9 mouse cellular contexts compared by ENCODE assay signal in genomic region chr8:111090126-111090525, GRCm38 (mm10). TPM values are rescaled to one million over a fixed set of nuclear protein-coding genes. Genes with fewer than 3 reads are reported as not detected.
DNase-seq lines count a peak whose midpoint lies in the region; ATAC-seq and TF ChIP-seq lines count a peak whose summit lies in the region.
"Had no signal": no experiment of that assay in that cellular context is flagged by ENCODE, and none has a peak within 500 bp of the region (broad histone marks: within the 10 kb centered on the region; RNA-seq: fewer than 3 reads in every experiment).

No protein-coding gene starts in this region.

- peak; percentile 83 for DNase-seq in CH12.LX (ENCODE audit: extremely low read depth)
- no peak for DNase-seq in Patski (ENCODE audit: low read depth, low spot score)
- peak; percentile 73 for DNase-seq in cerebellum, adult 8-10 months
- peak; percentile 80 for DNase-seq in gastrocnemius, postnatal 14 days
- DNase-seq in layer of hippocampus, adult 9-11 months, result peak; percentile 35
- peak; percentile 69 for DNase-seq in lung, postnatal 36 days
- DNase-seq in skeletal muscle tissue, adult 2 months (ENCODE audit: low read depth, low spot score), result peak; percentile 67
- DNase-seq in yolk sac, embryonic 10.5 days (ENCODE audit: low spot score), result peak; percentile 70

- peak; percentile 90 for TF ChIP-seq RAD21 in CH12.LX (IDR thresholded peaks at IDR 0.05; ENCODE audit: low read depth, low read length)

- H3K9ac ChIP-seq in CH12.LX (ENCODE audit: insufficient read depth, low read depth), result no peak overlapping the region
- H3K9ac ChIP-seq: lung, embryonic 15.5 days had no signal

- dilution Hi-C loops in CH12.LX (cut with MboI; ENCODE audit: extremely low pct_ligation_motif_present, extremely low pct_unique_long_range_greater_than_20kb, low sequenced_read_pairs), result no loop called here

- no peaks in the 10 kb centered on the region for H3K36me3 ChIP-seq in CH12.LX (replicated peaks in 1 of 2; ENCODE audit: control insufficient read depth in 1 of 2, insufficient read depth in 1 of 2, low read length in 1 of 2)
- H3K36me3 ChIP-seq: lung, embryonic 15.5 days had no signal

- H3K4me1 ChIP-seq in CH12.LX (ENCODE audit: control insufficient read depth in 1 of 2, insufficient read depth in 2 of 2), result peaks cover 0 to 6% of the 10 kb centered on the region in 2 experiments; a peak in 2 of 4 replicates

- ATAC-seq in Patski, result no peak

- H3K27me3 ChIP-seq in CH12.LX (replicated peaks) (peaks cover 9% of the 10 kb centered on the region), Patski (no peaks in the 10 kb centered on the region)
- H3K27me3 ChIP-seq: lung, embryonic 15.5 days had no signal

- no peak for TF ChIP-seq POLR2A in CH12.LX (IDR thresholded peaks at IDR 0.05; ENCODE audit: low read depth, low read length)

- in situ Hi-C loops in CH12.LX (cut with MboI; ENCODE audit: low pct_ligation_motif_present, low pct_unique_long_range_greater_than_20kb, low sequenced_read_pairs) (loop anchor here (25.0 kb wide), 1 partner anchor 453 kb away; no protein-coding TSS in a partner anchor), Patski (cut with MboI; ENCODE audit: low pct_unique_long_range_greater_than_20kb) (loop anchor here (5.0 kb wide), 1 partner anchor 33 kb away; the partner anchor contains the start of gene Exosc6)

- no peak for TF ChIP-seq EP300 in CH12.LX (IDR thresholded peaks at IDR 0.05; ENCODE audit: low read length)

- peaks cover 3% of the 10 kb centered on the region for H3K9me3 ChIP-seq in CH12.LX (replicated peaks; ENCODE audit: low read length)
- H3K9me3 ChIP-seq: lung, embryonic 15.5 days had no signal

- H3K79me2 ChIP-seq in CH12.LX (replicated peaks; ENCODE audit: control insufficient read depth, extremely low read depth, insufficient read depth, poor library complexity, severe bottlenecking), result no peaks in the 10 kb centered on the region

- CTCF ChIA-PET in Patski (lab: Charles Lee), result interaction anchor here (0.8 to 3.2 kb wide), 7 partner anchors 9 to 87 kb away, joined by 3 to 22 read pairs (median 5); partner anchors contain the start of genes Aars and Exosc6

- H3K4me3 ChIP-seq in CH12.LX (replicated peaks in 1 of 3; ENCODE audit: low read depth in 2 of 3, low read length in 2 of 3, poor library complexity in 1 of 3), result no peak overlapping the region
- H3K4me3 ChIP-seq: lung, embryonic 15.5 days had no signal

- POLR2A ChIA-PET in Patski (lab: Charles Lee), result no interaction called here

- peak; percentile 72 to 89 for TF ChIP-seq CTCF in CH12.LX (conservative IDR thresholded peaks at IDR 0.05 in 1 of 2, IDR thresholded peaks at IDR 0.05 in 1 of 2; ENCODE audit: low read depth in 2 of 2, low read length in 2 of 2)
- peak; percentile 82 for TF ChIP-seq CTCF in Patski (IDR thresholded peaks at IDR 0.05)

- intact Hi-C loops in gastrocnemius, postnatal 14 days (cut with DNase I; ENCODE audit: low total_unique reads), result no loop called here

- H3K4me2 ChIP-seq in CH12.LX (ENCODE audit: insufficient read depth, low read depth, poor library complexity, severe bottlenecking), result no peak overlapping the region
- H3K4me2 ChIP-seq: lung, embryonic 15.5 days had no signal

- no peak overlapping the region for H3K27ac ChIP-seq in CH12.LX (ENCODE audit: insufficient read depth, low read depth)
- H3K27ac ChIP-seq: lung, embryonic 15.5 days had no signal

TF ChIP-seq in CH12.LX, 34 proteins besides CTCF, POLR2A, EP300 and RAD21:
- no peak for TF ChIP-seq USF1 (IDR thresholded peaks at IDR 0.05; ENCODE audit: low read depth, low read length)
- no peak for TF ChIP-seq JUND (conservative IDR thresholded peaks at IDR 0.05; ENCODE audit: low read depth, low read length)
- TF ChIP-seq SIN3A (IDR thresholded peaks at IDR 0.05; ENCODE audit: low read length), result 0 out of 2 replicates have a peak, but pooled peaks have one; percentile 39
- no peak for TF ChIP-seq CHD2 (IDR thresholded peaks at IDR 0.05; ENCODE audit: low read length)
- TF ChIP-seq ZC3H11A (IDR thresholded peaks at IDR 0.05; ENCODE audit: low read depth, low read length), result peak; percentile 40; the same call in 1 of the 2 replicates
- TF ChIP-seq SMC3 (IDR thresholded peaks at IDR 0.05; ENCODE audit: low read depth, low read length), result peak; percentile 78
- no peak for TF ChIP-seq CHD1 (IDR thresholded peaks at IDR 0.05; ENCODE audit: low read depth, low read length)
- no peak for TF ChIP-seq ZNF384 (IDR thresholded peaks at IDR 0.05; ENCODE audit: low read depth, low read length)

RNA-seq across cellular contexts. Expression of gene Clec18a, which starts 2.1 kb away (rescaled TPM):
- not detected in 2 replicates for total RNA-seq in CH12.LX (2012; rRNA removed)
- total RNA-seq in CH12.LX (2014; rRNA removed), result not detected in 2 replicates
- not detected in 2 replicates for polyA plus RNA-seq in CH12.LX (2012; ENCODE audit: insufficient read length, low read depth)
- 8.3 TPM for polyA plus RNA-seq in Patski (2021)
- total RNA-seq in gastrocnemius, postnatal 14 days (2021), result under 1 TPM; 0.53 to 0.96 TPM

RNA-seq across cellular contexts. Expression of gene Pdpr, which starts 4.3 kb away (rescaled TPM):
- total RNA-seq in CH12.LX (2012; rRNA removed) (11.0 and 11.6 TPM in 2 replicates), CH12.LX (2014; rRNA removed) (8.0 and 8.3 TPM in 2 replicates)
- polyA plus RNA-seq in CH12.LX (2012; ENCODE audit: insufficient read length, low read depth) (7.6 and 8.3 TPM in 2 replicates), Patski (2021) (26.1 TPM)
- total RNA-seq in gastrocnemius, postnatal 14 days (2021), result 10 to 100 TPM; 65.9 to 84.2 TPM

RNA-seq across cellular contexts. Expression of gene Exosc6, which starts 34.0 kb away (rescaled TPM):
- total RNA-seq in CH12.LX (2012; rRNA removed), result 3.9 and 23.5 TPM in 2 replicates
- 20.3 and 24.3 TPM in 2 replicates for total RNA-seq in CH12.LX (2014; rRNA removed)
- polyA plus RNA-seq in CH12.LX (2012; ENCODE audit: insufficient read length, low read depth), result 3.2 and 3.9 TPM in 2 replicates
- polyA plus RNA-seq in Patski (2021), result not detected
- not detected for total RNA-seq in gastrocnemius, postnatal 14 days (2021)

RNA-seq across cellular contexts. Expression of gene Aars, which starts 57.2 kb away (rescaled TPM):
- 125 and 130 TPM in 2 replicates for total RNA-seq in CH12.LX (2012; rRNA removed)
- 72.6 and 81.9 TPM in 2 replicates for total RNA-seq in CH12.LX (2014; rRNA removed)
- 142 and 171 TPM in 2 replicates for polyA plus RNA-seq in CH12.LX (2012; ENCODE audit: insufficient read length, low read depth)
- polyA plus RNA-seq in Patski (2021), result 170 TPM
- total RNA-seq in gastrocnemius, postnatal 14 days (2021), result 10 to 100 TPM; 46.3 to 53.3 TPM

RNA-seq across cellular contexts. Expression of gene Ddx19b, which starts 58.6 kb away (rescaled TPM):
- total RNA-seq in CH12.LX (2012; rRNA removed) (12.6 and 13.0 TPM in 2 replicates), CH12.LX (2014; rRNA removed) (14.4 and 14.9 TPM in 2 replicates)
- polyA plus RNA-seq in CH12.LX (2012; ENCODE audit: insufficient read length, low read depth) (13.5 and 14.1 TPM in 2 replicates), Patski (2021) (8.3 TPM)
- 10 to 100 TPM in 1 of 2 experiments, 1 to 10 TPM in 1; 9.3 to 11.0 TPM for total RNA-seq in gastrocnemius, postnatal 14 days (2021)

Comparison
In these comparisons a context has a peak if more than half of its experiments do, and no peak if none do; other contexts are left out.
1. RNA of gene Pdpr, which starts 4.3 kb away (total RNA-seq): 65.9 to 84.2 TPM in gastrocnemius, postnatal 14 days; 8.0 to 11.6 TPM in CH12.LX; every median in the first group is over 4 times any median in the second.
2. RNA of gene Exosc6, which starts 34.0 kb away (total RNA-seq): 3.9 to 24.3 TPM in CH12.LX; not detected in gastrocnemius, postnatal 14 days; every median in the first group is over 4 times any median in the second.